Mouse (Mus musculus) kidney, adult 9 months (tissue): ENCODE measurements around the gene Glyat.

Experiments used
- DNase-seq: peaks from one replicate; pipeline ENCODE4 v3.0.0; 2022

Glyat gene

DNA sequence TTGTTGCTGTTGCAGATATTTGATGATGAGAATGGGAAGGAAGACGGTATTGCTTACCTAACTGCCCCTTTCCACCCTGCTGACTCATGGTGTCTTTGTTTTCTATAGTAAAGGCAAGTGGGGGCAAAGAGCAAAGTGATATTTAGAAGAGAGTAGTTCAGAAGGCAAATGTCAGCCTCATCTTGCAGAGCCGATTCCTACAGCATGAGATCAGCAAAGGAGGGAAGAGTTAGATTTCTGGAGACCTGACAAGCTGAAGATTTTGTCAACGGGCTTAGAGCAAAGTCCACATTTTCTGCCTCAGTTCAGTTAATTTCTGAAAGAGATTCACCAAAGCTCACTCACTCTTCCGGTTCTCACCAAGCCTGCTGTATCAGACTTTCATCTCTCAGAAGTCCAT is at the start of gene Glyat:
Gene Glyat (plus strand): TSS at position 133 of the 400 bp plus-strand sequence.
- DNase-seq: peak; percentile 89

DNA sequence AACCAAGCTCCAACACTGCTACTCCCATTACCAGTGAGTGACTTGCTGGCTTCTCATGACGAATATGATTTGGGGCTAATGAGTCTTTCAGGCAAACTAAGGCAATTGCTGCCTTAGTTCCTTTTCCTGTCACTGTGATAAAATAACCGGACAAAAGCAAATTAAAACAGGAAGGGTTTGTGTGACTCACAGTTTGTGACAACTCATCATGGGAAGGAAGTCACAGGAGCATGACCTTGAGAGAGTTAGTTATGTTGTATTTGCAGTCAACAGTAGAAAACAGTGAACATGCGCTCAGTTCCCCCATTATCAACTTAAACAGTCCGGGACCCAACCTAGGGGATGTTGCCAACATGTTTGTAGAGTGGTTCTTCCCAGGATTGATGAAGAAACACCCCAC is 47.8 kb upstream of the Glyat start:
- DNase-seq: no peak

- peak; percentile 87 for DNase-seq
These were observed 41.2 kb upstream of the Glyat start for GRCm38 (mm10) chr19:12591908-12592307.

DNA sequence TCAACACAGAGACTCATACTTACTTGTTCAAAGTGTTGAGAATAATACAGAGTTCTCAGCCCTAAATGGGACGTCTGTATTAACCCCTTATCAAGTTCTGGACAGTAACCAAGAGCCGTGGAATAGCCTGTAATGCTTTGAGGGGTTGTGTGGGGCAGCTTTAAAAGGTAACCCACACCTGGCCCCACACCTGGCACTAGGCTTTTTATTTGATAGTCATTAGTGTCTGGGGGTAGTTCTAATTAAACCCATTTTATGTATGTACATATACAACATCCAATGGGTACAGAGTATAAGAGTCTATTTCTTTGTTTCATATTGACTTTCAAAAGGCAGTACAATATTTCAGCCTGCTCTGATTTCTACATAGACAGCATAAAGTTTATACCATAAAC is 38.0 kb upstream of the Glyat start:
- no peak for DNase-seq

DNA sequence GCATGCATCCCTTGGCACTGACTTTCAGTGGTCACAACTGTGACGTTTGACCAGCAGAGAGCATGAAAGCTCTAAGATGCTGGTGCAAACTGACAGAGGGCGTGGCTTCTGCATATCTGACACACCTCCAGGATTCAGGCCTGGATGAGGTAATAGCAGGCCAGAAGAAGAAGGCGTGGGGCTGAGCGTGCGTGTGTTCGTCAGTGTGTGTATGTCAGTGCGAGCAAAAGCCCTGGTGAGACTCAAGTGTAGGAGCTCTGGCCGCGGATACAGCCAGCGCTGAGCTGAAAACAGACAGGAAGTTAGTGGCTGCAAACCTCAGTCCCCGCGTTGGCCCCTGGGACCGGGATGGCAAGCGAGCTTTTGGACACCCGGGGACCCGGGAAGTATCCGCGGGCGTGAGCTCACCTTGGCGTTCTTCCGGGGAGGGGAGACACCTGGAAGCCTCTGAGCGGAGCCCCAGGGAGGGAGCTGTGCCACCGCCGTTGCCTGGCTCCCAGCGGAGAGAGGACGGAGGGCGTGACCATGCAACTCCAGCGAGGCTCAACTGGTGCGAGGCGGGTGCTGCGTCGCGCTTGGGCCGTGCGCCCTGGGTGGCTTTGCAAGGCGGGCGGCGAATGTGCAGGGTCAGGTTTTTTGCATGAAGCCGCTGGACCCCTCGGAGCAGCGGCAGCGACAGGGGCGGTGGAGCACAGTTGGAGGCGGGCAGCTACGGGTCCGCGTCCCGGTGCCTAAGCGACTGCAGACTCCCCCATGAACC is 37.4 kb upstream of the Glyat start:
- peak; percentile 91 for DNase-seq

- peak; percentile 49 for DNase-seq
These were observed 36.6 kb upstream of the Glyat start for GRCm38 (mm10) chr19:12596290-12597072.

DNA sequence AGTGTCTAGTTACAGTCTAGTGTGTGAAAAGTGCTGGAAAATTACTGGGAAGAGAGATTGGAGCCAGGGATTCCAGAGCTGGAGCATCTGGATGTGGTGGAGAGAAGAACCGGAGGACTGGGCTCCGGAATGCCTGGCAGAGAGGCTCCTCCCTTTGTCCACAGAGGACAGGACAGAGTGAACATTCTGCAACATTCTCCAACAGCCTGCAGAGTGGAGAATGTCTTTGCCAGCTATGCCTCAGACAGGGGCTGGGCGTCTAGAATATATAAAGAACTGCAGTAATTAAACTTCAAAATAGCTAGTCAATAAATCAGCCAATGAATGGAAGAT is 36.1 kb upstream of the Glyat start:
- peak; percentile 78 for DNase-seq

- DNase-seq: peak; percentile 86
These were observed 34.4 kb upstream of the Glyat start for GRCm38 (mm10) chr19:12598674-12599073.

GRCm38 (mm10) chr19:12599674-12600073 is 33.4 kb upstream of the Glyat start, which contains the start of gene Gm4952:
Gene Gm4952, plus strand, starts transcription at chr19:12599974.
- DNase-seq: no peak

- DNase-seq: no peak
These were observed 32.2 kb upstream of the Glyat start for GRCm38 (mm10) chr19:12600684-12601480.

DNA sequence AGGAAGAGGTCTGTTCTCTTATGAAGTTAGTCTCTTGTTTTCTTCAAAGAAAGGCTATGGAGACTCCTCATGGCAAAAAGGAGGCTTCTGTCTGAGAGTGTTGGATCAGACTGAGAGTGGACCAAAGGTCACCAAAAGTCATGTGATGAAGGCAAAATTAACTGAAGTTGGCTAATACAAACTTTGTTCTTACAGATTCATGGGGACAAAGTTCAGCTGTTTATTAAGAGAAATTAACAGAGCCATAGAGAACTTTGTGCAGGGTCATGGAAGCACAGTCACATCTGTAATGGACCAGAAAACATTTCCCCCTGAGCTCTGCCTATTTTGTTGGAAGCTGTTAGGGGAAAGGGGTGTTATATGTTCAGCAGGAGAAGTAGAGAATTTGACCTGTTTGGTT is 24.8 kb upstream of the Glyat start:
- peak; percentile 95 for DNase-seq

DNA sequence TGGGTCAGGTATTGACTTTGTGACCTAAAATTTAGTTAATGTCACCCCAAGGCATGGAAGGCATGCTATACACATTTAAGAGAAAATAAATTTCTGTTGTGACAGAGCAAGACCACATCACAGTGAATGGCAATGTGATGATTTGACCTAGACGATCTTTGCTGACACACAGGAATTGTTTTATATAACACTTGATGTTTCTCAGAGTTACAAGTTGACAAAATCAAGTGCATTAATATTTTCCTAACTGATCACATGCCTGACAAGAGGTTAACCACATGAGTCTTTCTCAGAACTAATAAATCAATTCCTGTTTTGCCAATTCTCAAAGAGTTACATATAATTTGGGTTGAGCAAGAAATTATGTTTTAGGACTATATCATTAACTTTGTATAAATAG is 19.5 kb upstream of the Glyat start:
- peak; percentile 73 for DNase-seq

DNA sequence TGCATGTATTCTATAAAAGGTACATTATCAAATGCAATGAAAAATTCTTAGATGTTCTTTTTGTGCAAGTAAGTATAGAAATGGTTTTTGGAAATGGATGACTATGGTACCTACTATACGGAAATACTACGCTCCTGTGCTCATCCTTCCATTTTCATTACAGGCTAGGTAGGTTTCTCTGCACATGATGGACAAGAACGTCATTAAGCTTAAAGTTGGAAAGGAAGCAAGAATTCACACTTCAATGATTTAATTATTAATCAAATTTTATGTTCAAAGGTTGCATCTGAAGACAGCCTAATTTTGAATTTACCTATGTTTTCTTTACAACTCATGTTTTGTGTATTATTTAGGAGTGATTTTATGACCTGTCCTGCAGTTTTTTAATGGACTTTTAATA is 1.2 kb downstream of the Glyat start:
- DNase-seq: peak; percentile 53

GRCm38 (mm10) chr19:12634963-12635362 is 1.9 kb downstream of the Glyat start:
- no peak for DNase-seq

DNA sequence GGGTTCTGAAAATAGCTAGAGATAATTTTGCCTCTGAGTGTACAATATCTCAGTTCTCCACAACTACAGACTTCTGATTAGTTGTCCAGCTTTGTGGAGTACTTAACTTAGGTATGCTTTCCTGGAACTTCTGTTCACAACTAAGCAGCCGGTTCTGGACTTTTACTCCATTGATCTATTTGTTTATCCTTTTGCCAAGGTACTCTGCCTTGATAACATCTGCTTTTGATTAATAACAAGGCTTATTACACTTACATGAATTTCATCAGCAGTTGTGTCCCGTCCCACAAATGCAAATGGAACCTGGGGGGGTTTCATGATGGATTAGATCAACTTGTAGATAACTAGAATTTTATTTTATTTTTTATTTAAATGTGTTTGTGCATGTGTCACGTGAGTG is 3.8 kb downstream of the Glyat start:
- no peak for DNase-seq

DNA sequence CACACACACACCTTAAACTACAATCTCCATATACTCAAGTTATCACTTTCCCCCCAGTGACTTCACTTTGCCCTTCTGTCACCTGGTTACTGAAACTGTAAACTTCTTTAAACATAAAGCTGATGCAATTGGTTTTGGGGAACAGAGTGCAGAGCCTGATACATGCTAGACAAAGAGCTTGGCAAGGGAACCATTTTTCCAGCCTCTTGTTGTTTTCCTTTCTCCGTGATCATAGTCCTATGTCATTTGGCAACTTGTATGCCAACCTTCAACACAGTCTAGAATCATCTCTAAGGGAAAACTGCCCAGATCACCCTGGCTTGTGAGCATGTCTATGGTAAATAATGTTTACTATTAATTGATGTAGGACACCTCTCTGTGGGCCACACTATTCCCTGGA is 4.9 kb downstream of the Glyat start:
- peak; percentile 34 for DNase-seq

- no peak for DNase-seq
These were observed 16.4 kb downstream of the Glyat start for GRCm38 (mm10) chr19:12649511-12649910.

DNA sequence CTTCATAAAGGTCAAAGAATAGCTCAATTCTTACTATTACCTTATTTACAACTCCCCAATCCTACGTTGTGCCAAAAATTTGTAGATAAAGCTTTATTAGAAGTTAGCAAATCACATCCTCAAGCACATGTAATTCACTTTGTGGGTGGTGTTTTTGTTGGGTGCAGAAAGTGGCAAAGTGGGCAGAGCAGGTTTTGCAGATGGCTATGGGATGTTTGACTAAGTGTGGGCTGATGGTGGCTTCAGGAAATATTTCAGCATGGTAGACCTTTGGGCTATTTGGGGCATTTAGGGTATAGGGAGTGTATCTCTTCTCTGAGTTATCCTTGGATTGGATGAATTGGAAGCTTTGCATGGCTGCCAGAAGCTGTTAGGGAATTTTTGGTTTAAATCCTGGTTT is 33.0 kb downstream of the Glyat start:
- DNase-seq: no peak

GRCm38 (mm10) chr19:12668601-12669000 is 35.5 kb downstream of the Glyat start:
- DNase-seq: peak; percentile 62

DNA sequence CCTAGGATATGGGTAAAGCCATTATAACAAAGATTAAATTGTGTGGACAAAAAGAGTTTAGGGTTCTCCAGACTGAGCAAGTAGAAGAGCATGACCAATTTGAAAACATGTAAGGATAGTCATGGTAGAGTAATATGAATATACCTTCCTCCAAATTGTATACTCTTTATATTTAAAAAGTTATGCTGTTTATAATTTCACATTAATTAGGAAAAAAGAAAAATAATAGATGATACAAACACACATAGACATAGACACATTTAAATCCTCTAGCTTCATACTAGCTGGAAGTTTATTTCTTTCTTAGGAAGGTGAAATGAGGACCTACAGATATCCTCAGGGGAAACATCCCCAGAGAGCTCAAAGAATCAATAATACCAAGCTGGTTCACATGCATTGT is 37.0 kb downstream of the Glyat start, which contains the start of gene Olfr1442:
Gene Olfr1442 (plus strand): TSS at position 301 of the 400 bp plus-strand sequence.
- DNase-seq: no peak

GRCm38 (mm10) chr19:12671051-12671450 is 37.9 kb downstream of the Glyat start:
- DNase-seq: no peak

GRCm38 (mm10) chr19:12677812-12678211 is 44.7 kb downstream of the Glyat start, which contains the start of gene Olfr1443:
Gene Olfr1443, plus strand, starts transcription at chr19:12678112.
- no peak for DNase-seq

DNA sequence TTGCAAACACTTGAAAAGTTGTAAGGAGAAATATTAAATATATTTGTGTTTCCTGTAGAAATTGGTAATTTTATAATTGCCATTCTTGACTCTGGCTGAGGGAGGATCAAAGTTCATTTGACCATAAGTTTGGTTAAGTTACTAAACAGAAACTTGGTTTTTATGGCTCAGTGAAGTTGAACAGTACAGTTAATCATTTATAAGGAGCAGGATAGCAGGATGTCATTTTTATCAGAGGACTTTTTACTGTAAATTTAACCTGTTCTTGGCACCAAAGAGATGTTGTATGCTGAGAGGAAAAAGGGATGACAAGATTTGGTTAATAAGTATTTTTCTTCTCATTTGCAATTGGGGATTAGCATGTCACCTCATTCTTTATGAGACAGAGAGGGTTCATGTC is 51.5 kb downstream of the Glyat start:
- peak; percentile 79 for DNase-seq
